Mouse (Mus musculus) 3134 (cell line): ENCODE results near the gene Btc.
A peak's percentile ranks its signal among the peaks of the same experiment; 100 is the strongest.

ENCODE experiments used
- DNase-seq: peaks from one replicate; pipeline ENCODE4 v3.0.0-alpha.2; 2011; ENCODE audit warnings: low spot score; ENCODE audit not compliant: insufficient read length; ENCODE audit errors: extremely low read depth

Gene Btc

DNA sequence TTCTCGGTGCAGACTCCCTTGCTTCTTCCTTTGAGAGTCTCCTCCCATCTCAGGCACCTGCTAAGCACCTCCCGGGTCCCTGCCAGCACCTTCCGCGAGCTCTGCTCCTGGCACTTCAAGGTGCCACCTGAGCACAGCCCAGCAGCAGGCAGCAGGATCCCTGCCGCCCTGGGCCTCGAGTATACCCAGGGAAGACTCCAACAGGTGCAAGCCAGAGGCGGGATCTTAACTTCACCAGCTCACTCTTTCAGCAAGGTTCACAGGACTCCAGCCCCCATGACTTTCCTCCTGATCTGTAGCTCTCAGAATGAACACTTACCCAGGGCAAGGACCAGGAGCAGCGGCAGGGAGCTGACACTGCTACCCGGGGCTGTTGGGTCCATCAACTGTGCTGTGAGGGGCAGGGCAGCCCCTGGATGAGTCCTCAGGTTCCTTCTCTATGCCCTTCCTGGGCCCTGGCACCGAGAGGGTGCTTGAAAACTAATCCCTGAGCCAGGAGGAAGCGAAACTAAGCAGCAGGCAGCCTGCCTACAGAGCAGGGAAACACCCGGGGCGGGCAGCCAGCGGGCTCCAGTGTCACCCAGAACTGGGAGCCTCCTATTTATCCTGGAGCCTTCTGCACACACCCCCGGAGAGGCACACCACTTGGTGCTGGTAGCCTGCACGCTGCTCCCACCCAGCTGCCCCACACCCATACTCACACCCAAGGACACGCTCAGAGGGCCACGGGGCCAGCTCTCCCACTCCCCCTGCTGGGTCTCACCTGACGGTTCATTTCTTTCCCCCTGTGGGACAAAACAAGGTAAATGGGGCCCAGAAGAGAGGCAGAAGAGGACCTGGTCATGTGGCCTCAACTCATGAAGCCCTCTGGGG is at the start of gene Btc:
Gene Btc (minus strand): TSS at position 656 of the 873 bp plus-strand sequence.
- peak; percentile 80 for DNase-seq

DNA sequence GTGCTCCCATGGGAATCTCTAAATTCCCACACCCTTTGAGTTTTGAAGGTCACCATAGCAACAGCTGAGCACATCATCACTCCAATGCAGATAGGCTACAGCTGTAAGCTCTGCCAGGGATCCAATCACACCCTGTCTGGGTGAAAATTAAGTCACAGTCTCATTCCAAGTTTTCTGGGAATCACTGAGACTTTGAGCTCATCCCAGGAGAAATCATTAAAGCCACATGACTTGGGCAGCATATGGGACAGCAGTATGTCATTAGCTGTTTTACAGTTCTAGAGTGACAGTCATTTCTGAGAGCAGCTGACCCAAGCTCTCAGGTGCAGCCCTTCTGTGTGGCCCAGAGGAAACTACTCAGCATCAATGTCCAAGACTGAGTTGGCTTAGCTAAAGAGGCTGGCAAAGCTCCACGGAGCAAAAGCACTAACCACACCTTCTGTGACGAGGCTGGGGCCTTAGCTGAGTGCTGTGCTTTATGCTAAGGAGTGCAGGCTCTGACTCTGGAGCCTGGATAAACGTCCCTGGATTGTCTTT is 42.3 kb upstream of the Btc start:
- no peak for DNase-seq

DNA sequence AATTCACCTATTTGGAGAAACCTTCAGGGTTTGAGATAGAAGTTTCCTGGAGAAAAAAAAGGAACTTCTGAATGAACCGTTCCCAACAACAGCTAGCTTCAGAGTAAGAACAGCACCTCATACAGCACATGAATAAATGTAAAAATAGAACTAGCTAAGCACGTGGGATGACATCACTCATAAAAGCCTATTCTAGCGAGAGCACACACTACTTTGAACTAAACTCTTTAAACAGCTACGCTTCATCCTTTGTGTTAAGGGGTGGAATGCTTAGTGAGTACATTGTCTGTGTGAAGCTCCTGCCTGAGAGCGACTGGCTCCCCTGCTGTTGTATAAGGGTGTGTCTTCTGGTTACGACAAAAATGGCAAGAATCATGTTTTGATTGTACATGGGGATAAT is 33.8 kb upstream of the Btc start:
- no peak for DNase-seq

DNA sequence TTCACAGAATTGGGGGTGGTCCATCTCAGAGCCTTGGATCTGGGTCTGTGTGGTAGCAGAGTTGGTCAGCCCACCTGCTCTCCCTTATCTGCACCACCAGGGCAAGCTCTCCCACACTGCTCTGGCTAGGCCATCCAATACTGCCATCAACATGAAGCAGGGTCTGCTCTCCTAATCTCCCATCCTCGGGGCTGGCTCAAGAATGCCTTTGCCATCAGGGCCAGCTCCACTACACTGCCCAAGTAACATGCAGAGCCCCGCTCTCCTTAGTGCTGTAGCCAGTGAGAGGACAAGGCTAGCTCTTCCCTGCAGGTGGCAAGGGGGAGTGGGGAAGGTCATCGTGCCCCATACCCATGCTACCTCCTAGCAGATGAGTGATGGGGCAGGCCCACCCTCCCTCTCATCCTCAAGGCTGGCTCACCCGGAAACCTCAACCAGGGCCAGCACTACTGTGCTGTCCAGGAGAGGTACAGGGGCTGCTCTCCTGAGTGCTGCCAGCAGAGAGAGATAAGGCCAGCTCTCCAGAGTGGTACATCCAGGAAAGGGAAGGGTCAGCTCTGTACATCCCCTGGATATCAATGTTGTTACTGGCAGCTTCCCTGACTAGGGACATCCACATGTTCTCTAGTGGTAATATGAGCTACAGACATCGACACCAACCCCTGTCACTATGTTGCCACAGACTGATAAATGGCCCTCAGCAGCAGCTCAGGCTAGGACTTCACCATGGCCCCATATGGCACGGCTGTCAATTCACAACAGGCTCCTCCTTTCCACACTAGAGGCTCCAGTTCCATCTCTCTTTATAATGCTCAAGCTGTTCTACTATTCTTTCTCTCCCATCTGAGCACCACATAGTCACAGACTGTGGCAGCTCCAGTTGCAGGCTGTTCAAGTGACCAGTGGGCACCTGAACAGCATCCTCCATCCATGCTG is 32.2 kb upstream of the Btc start:
- no peak for DNase-seq

DNA sequence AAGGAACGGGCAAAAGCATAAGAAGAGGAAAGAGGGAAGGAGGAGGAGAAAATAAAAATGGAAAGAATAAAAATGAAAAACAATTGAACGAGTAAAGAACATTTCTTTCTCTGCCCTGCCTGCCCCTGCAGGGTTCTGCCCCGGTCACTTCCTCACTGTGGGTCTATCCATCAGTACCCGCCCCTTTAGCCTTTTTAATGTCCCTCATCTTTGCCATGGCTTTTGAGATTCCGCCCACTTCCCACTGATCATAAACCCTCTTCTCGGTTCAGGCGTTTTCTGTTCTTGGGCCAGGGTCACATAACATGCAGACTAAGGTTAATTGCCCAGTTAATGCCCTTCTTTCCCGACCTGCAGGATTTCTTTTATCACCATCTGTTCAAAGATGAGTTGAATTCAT is 25.8 kb upstream of the Btc start:
- DNase-seq, result no peak

DNA sequence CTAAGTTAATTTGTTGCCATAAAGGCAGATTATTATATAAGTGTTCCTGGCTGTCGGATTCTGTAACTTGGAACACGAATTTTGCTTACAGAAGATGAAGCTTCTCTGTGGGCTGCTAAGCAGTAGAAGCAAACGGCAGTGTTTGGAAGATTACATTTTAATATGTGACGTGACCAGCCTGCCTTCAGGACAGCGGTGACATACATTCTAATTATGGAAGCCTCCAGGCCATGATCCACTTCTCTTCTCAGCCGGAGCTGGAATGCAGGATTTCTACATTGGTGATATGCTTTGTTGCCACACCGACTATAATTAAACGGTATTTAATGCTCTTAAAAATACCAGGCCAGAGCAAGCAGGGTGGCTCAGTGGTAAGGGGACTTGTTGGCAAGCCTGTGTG is 11.0 kb upstream of the Btc start:
- DNase-seq, result no peak

DNA sequence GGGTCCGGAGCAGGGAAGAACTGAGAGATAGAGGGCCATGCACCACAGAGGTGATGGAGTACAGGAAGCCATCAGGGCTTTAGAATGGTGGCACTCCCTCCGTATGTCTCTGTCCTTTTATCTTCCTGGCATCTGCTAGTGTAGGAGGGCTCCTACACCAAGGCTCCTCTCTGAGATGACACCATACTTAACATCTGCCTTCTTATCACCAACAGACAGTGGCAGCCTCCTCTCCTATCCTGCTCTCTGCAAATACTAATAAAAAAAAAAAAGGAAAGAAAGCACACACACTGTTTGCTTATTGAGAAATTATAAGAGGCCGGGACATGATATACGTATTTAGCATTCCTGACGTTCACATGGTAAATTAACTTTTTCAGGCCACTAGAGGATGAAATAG is 1.5 kb upstream of the Btc start:
- no peak for DNase-seq

DNA sequence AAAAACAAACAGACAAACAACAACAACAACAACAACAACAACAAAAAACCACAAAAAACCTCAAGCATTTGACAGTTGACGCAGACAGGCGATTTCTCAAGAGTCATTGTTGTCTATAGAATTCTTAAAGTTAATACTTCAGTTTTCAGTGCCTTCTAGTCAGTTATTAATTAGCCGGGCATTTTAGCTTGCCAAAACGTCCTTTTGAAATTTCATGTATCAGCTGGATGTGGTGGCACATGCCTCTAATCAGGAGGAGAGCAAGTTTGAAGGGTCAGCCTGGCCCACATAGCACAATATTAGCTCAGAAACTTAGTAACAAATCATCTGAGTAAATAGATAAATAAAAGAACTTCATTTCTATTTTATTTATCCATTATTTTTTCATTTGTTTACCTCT is 487 bp upstream of the Btc start:
- no peak for DNase-seq

DNA sequence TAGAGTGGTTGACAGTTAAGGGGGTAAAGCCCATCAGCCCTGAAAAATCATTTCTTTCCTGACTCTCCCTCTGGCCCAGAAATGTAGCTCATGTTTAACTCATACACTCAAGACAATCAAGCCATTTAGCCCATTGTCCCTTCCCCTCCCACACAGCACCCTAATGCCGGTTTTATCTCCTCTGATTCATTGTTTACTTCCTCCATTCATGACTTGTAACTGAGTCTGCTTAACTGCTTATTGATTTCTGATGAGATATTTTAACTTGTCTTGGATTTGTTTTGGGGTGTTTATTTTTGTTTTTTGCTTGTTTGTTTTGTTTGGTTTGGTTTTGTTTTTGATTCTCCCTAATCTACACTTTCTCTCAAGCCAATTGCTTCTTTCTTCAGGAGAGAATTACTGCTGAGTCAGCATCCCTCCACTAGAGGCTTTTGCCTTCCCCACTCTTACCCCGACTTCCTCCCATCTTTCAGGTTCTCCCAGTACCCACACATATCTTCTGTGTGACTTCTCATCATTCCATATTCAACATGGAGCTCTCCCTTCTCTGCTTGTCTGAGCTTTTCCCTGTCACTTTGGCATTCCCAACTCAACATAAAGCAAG is 2.2 kb downstream of the Btc start:
- no peak for DNase-seq

DNA sequence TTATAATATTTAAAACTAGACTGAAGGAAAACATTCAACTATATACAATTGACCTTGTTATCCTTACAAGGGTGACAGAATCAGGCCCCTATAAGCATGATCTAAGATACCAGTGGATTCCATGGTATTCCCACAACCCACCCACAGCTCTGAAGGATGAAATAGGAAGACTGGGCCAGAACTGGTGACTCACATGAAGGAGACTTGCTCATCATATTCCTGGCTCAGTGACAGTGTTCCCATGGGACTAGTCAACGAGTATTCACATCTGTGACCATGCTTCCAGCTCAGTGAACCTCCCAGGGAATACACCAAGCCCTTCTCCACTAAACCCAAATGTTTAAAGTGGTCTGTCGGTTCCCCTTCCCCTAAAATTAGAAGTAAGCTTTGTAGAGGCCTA is 27.3 kb downstream of the Btc start:
- peak; percentile 47 for DNase-seq

DNA sequence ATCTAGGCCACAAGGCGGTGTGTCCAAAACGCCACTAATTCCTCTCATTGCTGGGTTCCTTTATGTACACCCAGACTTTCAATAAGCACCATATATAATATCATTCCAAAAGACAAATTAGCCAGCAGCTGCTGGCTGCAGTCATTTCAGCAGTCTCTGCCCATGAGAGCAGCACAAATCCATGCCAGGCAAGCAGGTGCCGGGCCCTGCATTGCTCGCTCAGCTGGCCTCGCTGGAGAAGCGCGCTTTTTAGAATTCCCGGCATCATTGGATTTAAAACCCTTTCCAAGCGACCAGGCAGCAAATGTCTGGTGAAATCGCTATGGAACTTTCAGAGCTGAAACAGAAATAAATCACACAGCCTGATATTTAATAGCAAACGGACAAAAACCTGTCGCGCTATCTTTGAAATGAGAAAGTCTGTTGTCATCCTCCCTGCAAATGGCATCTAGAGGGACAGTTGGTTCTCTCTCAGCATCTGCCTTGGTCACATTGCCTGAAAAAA is 34.7 kb downstream of the Btc start:
- DNase-seq, result no peak

DNA sequence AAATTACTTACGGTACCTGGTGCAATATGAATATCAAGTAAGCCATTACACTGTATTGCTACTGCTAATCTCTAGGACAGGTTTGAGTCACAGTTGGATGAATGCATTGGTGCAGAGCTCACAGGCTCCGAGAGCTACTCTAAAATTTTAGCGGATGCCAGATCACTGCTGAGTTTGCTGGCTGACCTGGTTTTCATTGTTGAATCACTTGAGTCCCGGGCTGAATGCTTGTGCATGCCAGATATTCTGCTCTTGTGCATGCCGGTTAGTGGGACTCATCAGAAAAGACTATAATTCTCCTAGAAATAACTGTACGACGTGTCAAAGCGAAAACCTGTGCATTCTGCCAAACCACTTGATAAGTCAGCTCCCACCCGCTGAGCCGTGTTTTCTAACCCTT is 35.9 kb downstream of the Btc start:
- DNase-seq, result peak; percentile 29

DNA sequence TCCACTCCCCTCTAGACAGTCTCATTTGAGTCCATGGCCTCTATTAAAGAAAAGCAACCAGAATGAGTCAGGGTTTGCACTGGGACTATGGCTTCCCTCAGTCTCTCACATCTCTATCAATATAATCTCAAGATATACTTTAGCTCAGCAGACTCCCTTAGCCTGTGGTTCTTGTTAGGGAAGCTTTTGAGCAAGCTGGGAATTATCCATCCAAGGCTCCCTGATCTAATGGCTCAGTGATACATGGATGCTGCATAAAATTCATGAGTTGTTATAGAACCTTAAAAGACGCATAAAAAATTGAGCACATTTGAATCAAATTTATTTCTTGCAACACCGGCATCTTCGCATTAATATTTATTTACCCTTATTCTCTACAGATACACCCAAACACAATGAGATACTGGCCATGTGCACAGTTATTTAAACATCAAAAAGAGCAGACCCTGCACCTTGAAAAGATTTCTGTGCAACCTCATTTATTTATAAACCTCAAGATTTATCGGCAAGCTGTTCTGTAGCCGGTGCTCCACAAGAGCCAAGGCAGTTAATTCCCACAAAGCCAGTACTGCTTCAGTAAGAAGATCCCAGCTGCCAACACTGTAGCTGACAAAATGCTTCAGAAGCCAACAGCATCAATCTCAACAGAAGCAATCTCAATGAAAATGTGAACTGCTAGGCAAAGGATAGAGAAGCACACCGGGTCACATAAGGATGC is 39.4 kb downstream of the Btc start:
- no peak for DNase-seq

DNA sequence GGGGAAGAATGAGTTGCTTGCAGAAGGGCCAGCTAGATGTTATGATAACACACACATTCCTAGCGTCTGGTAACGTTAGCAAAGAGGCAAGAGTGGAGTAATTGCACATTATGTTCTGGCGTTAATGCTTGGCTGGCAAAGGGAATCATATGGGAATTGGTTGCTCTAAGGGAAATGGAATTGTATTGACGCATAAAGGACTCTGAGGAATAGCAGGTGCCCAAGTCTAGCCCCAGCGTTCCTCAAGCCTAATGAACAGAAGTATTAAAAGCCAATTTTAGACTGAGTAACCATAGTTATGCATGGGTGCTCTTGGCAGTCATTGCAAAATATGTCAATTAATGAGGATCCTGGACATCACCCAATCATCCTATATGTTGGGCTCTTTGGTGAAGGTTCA is 50.1 kb downstream of the Btc start:
- no peak for DNase-seq

DNA sequence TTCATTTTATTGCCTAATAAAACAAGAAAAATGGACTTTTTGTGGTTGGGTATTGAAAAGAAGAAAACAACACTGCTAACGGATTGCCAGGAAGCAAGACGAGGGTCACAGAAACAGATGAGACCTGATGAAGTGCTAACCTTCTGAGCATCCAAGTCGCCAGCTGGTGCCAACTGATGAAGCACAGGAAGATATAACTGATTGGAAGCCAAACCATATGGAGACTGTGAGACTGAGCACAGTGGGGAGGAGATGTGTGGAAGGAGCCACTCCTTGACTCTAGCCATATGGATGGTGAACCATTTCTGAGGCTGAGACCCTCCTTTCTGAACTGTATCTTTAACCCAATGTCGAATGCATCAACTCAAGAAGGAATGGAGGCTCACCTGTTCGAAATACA is 57.1 kb downstream of the Btc start:
- DNase-seq, result no peak

DNA sequence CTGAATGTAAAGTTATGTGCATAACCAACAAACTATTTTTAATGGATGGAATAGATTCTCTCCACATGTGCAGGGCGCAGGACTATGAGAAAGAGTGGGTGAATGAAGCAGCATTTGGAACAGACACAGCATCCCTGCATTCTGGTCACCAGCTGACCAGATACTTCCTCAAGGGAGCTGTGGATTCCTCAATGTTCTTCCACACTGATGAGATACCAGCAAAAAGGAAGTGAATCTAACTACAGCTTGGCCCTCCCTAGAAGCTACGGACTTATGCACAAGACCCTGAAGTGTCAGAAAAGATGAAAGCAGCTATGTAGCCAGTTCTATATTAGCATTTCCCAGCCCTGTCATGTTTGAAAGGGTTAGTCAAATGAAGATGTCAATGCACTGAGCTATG is 57.7 kb downstream of the Btc start:
- DNase-seq, result no peak

DNA sequence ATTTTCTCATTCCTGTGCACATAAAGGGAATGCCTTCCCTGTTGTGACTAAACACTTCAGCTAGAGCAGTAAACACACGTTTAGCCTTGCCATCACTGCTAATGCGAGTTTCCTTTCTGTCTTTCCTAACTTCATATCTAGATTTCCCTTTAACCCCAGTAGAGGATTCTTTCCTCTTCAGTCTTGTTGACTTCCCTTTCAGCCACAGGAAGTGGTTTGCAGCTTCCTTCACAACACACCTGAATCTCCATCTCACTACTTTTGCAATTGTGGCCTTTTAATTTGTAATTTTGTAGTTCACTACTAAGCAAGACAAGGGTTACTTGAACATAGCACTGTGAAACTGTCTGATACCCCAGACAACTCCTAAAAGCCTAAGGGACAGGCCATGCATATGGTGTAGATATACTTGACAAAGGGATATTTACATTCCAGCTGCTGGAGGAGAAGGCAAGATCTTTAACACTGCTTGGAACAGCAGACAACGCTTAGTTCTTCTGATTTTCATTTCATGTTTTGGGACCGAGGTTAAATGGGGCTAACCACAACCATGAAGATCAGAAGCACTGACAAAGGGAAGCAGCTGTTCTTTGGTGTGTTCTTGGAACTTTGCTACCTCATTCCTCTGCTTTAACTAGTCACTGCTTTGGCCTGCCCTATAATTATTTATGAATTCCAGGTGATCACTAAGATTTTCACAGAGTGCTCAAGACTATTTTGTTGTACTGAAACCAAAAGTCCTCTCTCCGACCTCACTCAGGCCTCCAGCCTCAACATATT is 60.6 kb downstream of the Btc start:
- DNase-seq, result no peak

DNA sequence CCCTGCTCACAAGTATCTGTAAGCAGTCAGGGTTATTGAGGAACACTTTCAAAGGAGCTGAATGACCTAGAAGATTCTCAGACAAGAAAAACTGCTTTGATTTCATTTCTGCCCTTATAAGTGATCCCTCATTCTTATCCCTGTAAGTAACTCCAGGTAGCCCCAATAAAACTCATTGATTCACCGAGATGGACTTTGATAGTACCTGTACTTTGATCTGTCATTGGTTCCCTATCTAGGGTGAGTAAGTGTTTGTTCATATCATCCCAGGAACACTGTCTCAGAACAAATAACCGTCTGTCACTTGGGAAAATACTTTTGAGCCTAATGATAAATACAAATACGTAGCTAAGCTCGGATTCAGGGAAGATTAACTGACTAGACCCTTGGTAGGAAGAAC is 68.6 kb downstream of the Btc start:
- no peak for DNase-seq

DNA sequence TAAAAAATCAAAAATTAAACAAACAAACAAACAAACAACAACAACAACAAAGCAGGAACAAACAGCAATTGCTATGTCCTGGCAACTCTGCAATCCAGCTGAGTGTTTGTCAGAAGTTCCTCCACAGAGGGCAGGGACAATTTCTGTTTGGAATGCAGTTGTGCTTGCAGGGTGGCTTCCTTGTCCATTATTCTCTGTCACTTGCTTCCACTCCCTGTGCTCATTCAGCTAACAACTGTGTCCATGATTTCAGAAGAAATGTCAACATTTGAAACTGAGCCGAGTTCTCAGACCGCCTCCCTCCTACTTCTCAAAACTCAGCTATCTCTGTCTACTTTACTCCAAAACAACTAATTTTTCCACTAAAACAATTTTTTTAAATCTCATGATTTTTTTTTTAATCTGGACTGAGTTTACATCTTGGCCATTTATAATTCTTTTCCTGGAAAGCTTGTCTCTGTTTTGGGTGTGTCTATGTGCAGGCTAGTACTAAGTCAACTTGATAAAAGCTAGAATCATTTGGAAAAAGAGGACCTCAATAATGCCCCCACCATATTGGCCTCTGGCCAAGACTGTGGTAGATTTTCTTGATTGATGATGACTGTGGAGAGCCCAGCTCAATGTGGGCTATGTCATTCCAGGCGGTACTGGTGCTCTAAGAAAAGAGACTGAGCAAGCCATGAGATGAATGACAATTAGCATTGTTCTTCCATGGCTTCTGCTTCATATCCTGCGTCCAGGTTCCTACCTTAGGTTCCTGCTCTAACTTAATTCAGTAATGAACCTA is 70.5 kb downstream of the Btc start:
- no peak for DNase-seq
